Comparison of ENCODE assay signal across 9 mouse cellular contexts in the genomic region with DNA sequence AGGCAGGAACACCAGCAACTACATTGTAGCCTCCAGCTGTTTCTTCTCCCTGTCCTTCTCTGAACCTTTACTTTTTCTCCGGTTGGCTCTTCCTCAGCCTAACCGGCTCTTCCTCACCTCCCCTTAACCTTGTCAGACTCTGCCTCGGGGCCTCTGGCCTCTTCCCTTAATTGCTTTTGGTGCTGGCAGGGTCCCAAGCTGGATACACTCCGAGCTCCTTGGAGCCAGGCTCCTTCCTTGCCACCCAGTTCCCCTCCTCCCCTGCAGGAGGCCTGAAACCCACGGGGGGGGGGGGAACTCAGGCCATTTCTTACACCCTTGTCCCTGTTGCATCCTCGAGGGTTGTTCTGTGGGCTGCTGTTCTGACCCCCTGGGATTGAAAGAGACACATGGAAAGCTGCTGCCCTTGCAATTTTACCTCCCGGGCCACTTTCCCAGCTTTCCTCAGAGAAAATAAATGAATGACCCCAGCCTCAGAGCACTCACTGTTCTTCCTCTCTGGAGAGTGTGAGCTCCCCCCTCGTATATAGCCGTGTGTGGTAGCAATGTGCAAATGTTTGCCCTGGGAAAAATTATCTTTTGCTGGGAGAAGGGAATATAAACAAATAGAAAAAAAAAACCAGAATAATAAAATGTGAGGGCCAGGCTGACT. TPM values are rescaled to one million over a fixed set of nuclear protein-coding genes. Genes with fewer than 3 reads are reported as not detected.
A peak's percentile ranks its signal among the peaks of the same experiment; 100 is the strongest.
DNase-seq lines count a peak whose midpoint lies in the region; ATAC-seq and TF ChIP-seq lines count a peak whose summit lies in the region.
"Had no signal": no experiment of that assay in that cellular context is flagged by ENCODE, and none has a peak within 500 bp of the region (broad histone marks: within the 10 kb centered on the region; RNA-seq: fewer than 3 reads in every experiment).

No protein-coding gene starts in this region.

- DNase-seq in heart, postnatal 0 days (ENCODE audit: low spot score): no peak
- DNase-seq in heart, postnatal 25 days (ENCODE audit: low spot score): no peak
- no peak for DNase-seq in embryonic facial prominence, embryonic 10.5 days (ENCODE audit: low spot score)
- DNase-seq in left cerebral cortex, adult 9 months (ENCODE audit: low spot score in 2 of 2): no peak
- DNase-seq in cerebellum, postnatal 36 days: no peak
- no peak for DNase-seq in cerebellum, adult 9-10 months

- H3K9ac ChIP-seq in heart, postnatal 0 days (replicated peaks; ENCODE audit: low read depth, low read length): no peak overlapping the region
- H3K9ac ChIP-seq in intestine, embryonic 16.5 days (ENCODE audit: low read depth, low read length): no peak overlapping the region
- peak overlapping the region; percentile 93 for H3K9ac ChIP-seq in midbrain, embryonic 16.5 days (ENCODE audit: low read depth, low read length)

- H3K4me1 ChIP-seq in heart, postnatal 0 days (ENCODE audit: control insufficient read depth, insufficient read depth): peaks cover 11% of the 10 kb centered on the region; the same call in 1 of the 2 replicates
- peaks cover 54% of the 10 kb centered on the region for H3K4me1 ChIP-seq in embryonic facial prominence, embryonic 10.5 days
- peaks cover 24% of the 10 kb centered on the region for H3K4me1 ChIP-seq in intestine, embryonic 16.5 days (ENCODE audit: control insufficient read depth, insufficient read depth, low read length)
- peaks cover 43% of the 10 kb centered on the region for H3K4me1 ChIP-seq in midbrain, embryonic 16.5 days (ENCODE audit: control insufficient read depth, insufficient read depth, low read length)

- H3K27me3 ChIP-seq in heart, postnatal 0 days (ENCODE audit: control insufficient read depth, insufficient read depth, low read length): peaks cover 92% of the 10 kb centered on the region
- H3K27me3 ChIP-seq in embryonic facial prominence, embryonic 10.5 days (replicated peaks; ENCODE audit: low read depth, poor library complexity, severe bottlenecking): peaks cover 97% of the 10 kb centered on the region
- H3K27me3 ChIP-seq in intestine, embryonic 16.5 days (replicated peaks; ENCODE audit: control insufficient read depth, insufficient read depth, low read length): peaks cover 43% of the 10 kb centered on the region
- H3K27me3 ChIP-seq in midbrain, embryonic 16.5 days (ENCODE audit: control insufficient read depth, insufficient read depth, low read depth, low read length): no peaks in the 10 kb centered on the region

- 7% methylated on average over 9 of the region's 9 CpGs for WGBS in heart, postnatal 0 days
- WGBS in embryonic facial prominence, embryonic 10.5 days: 4% methylated on average over 9 of the region's 9 CpGs
- WGBS in intestine, embryonic 16.5 days: 1% methylated on average over 9 of the region's 9 CpGs
- WGBS in midbrain, embryonic 16.5 days: 2% methylated on average over 9 of the region's 9 CpGs

- H3K36me3 ChIP-seq in heart, postnatal 0 days (replicated peaks; ENCODE audit: control insufficient read depth, insufficient read depth, low read length): no peaks in the 10 kb centered on the region
- no peaks in the 10 kb centered on the region for H3K36me3 ChIP-seq in embryonic facial prominence, embryonic 10.5 days (replicated peaks)
- no peaks in the 10 kb centered on the region for H3K36me3 ChIP-seq in intestine, embryonic 16.5 days (ENCODE audit: control insufficient read depth, insufficient read depth, low read length)
- H3K36me3 ChIP-seq in midbrain, embryonic 16.5 days (ENCODE audit: control insufficient read depth, insufficient read depth, low read length): no peaks in the 10 kb centered on the region

- TF ChIP-seq CTCF in heart, postnatal 0 days (IDR thresholded peaks at IDR 0.05; ENCODE audit: low read depth): no peak

- no peak overlapping the region for H3K4me2 ChIP-seq in heart, postnatal 0 days (ENCODE audit: low read depth, low read length)
- H3K4me2 ChIP-seq in intestine, embryonic 16.5 days (ENCODE audit: low read depth, low read length): peak overlapping the region; percentile 94
- peak overlapping the region; percentile 64 for H3K4me2 ChIP-seq in midbrain, embryonic 16.5 days (ENCODE audit: low read length)

- no peak for TF ChIP-seq EP300 in heart, postnatal 0 days (IDR thresholded peaks at IDR 0.05; ENCODE audit: low read depth)

- ATAC-seq in heart, postnatal 0 days (ENCODE audit: insufficient read depth, low read depth): no peak
- ATAC-seq in intestine, embryonic 16.5 days: no peak
- ATAC-seq in midbrain, embryonic 16.5 days: no peak

- intact Hi-C loops in heart, postnatal 25 days (cut with DNase I): no loop called here

- H3K9me3 ChIP-seq in heart, postnatal 0 days (replicated peaks; ENCODE audit: control insufficient read depth, low read length): no peaks in the 10 kb centered on the region
- H3K9me3 ChIP-seq in embryonic facial prominence, embryonic 10.5 days: no peaks in the 10 kb centered on the region
- H3K9me3 ChIP-seq in intestine, embryonic 16.5 days (ENCODE audit: control insufficient read depth, low read length): no peaks in the 10 kb centered on the region
- no peaks in the 10 kb centered on the region for H3K9me3 ChIP-seq in midbrain, embryonic 16.5 days (replicated peaks; ENCODE audit: control insufficient read depth, low read length, poor library complexity, severe bottlenecking)

- no peak overlapping the region for H3K27ac ChIP-seq in heart, postnatal 0 days (ENCODE audit: low read depth)
- H3K27ac ChIP-seq in embryonic facial prominence, embryonic 10.5 days (replicated peaks): no peak overlapping the region
- peak overlapping the region; percentile 51; the same call in 1 of the 2 replicates for H3K27ac ChIP-seq in intestine, embryonic 16.5 days (ENCODE audit: low read length)
- peak overlapping the region; percentile 97 for H3K27ac ChIP-seq in midbrain, embryonic 16.5 days (ENCODE audit: low read length)

- H3K4me3 ChIP-seq in heart, postnatal 0 days (ENCODE audit: low read depth, low read length): 0 out of 2 replicates have a peak overlapping the region, but pooled peaks have one; percentile 10
- H3K4me3 ChIP-seq in embryonic facial prominence, embryonic 10.5 days: peak overlapping the region; percentile 69
- H3K4me3 ChIP-seq in intestine, embryonic 16.5 days (ENCODE audit: low read length): no peak overlapping the region
- H3K4me3 ChIP-seq in midbrain, embryonic 16.5 days (ENCODE audit: low read depth, low read length): peak overlapping the region; percentile 81

RNA-seq across cellular contexts. Expression of a gene that starts 1.2 kb away (rescaled TPM):
- 0.12 TPM in 1 of 2 replicates, not detected in the other for total RNA-seq in heart, postnatal 0 days (2014; rRNA removed; ENCODE audit: low replicate concordance)
- 0.04 and 0.08 TPM in 2 replicates for polyA plus RNA-seq in heart, postnatal 0 days (2015; fragmentation: Nextera tagmentation; extraction: Ambion mirVana)
- total RNA-seq in heart, postnatal 25 days (2021): under 1 TPM in 1 of 2 experiments, not detected in 1; 0.16 TPM
- 2.9 and 3.4 TPM in 2 replicates for polyA plus RNA-seq in embryonic facial prominence, embryonic 10.5 days (2016; fragmentation: Nextera tagmentation; extraction: Ambion mirVana)
- polyA plus RNA-seq in intestine, embryonic 16.5 days (2015; fragmentation: Nextera tagmentation; extraction: Ambion mirVana): 2.6 and 2.8 TPM in 2 replicates
- polyA plus RNA-seq in midbrain, embryonic 16.5 days (2015; fragmentation: Nextera tagmentation; extraction: Ambion mirVana): 52.0 and 52.1 TPM in 2 replicates
- total RNA-seq: neutrophil, adult 5-6 weeks had no signal

Comparison
In these comparisons a context has a peak if more than half of its experiments do, and no peak if none do; other contexts are left out.
1. H3K27ac ChIP-seq: peak in intestine, embryonic 16.5 days (single experiment) and midbrain, embryonic 16.5 days (single experiment); none in heart, postnatal 0 days (single experiment) and embryonic facial prominence, embryonic 10.5 days (single experiment).
2. RNA of a gene that starts 1.2 kb away (polyA plus RNA-seq): 52.0 to 52.1 TPM in midbrain, embryonic 16.5 days; 2.9 to 3.4 TPM in embryonic facial prominence, embryonic 10.5 days, 2.6 to 2.8 TPM in intestine, embryonic 16.5 days and 0.04 to 0.08 TPM in heart, postnatal 0 days; every median in the first group is over 10 times any median in the second.